Mouse (Mus musculus) ovary, postnatal 10 days (tissue): Measurements from ENCODE around the gene Ttc26.

Source experiments
- DNase-seq: peaks from one replicate; pipeline ENCODE4 v3.0.0; 2022; ENCODE audit warnings: low spot score

The Ttc26 gene

GRCm38 (mm10) chr6:38381129-38381771, at the start of gene Ttc26:
Gene Ttc26 (plus strand): TSS chr6:38381469.
- peak; percentile 80 for DNase-seq

GRCm38 (mm10) chr6:38335264-38335663, 46.0 kb upstream of the Ttc26 start:
- DNase-seq: no peak

- no peak for DNase-seq
These were observed 44.0 kb upstream of the Ttc26 start for GRCm38 (mm10) chr6:38337166-38337705.

GRCm38 (mm10) chr6:38337951-38338350, 43.3 kb upstream of the Ttc26 start:
- DNase-seq: no peak

- no peak for DNase-seq
These were observed 42.2 kb upstream of the Ttc26 start for GRCm38 (mm10) chr6:38339078-38339477.

- DNase-seq: no peak
These were observed 39.3 kb upstream of the Ttc26 start for GRCm38 (mm10) chr6:38341751-38342665.

- no peak for DNase-seq
These were observed 38.6 kb upstream of the Ttc26 start for GRCm38 (mm10) chr6:38342666-38342992.

GRCm38 (mm10) chr6:38343581-38343980, 37.7 kb upstream of the Ttc26 start:
- no peak for DNase-seq

GRCm38 (mm10) chr6:38344006-38344670, 37.1 kb upstream of the Ttc26 start:
- no peak for DNase-seq

- no peak for DNase-seq
These were observed 35.5 kb upstream of the Ttc26 start for GRCm38 (mm10) chr6:38345796-38346195.

GRCm38 (mm10) chr6:38347875-38348274, 33.4 kb upstream of the Ttc26 start:
- no peak for DNase-seq

- no peak for DNase-seq
These were observed 32.3 kb upstream of the Ttc26 start for GRCm38 (mm10) chr6:38348811-38349453.

- no peak for DNase-seq
These were observed 31.5 kb upstream of the Ttc26 start for GRCm38 (mm10) chr6:38349806-38350205.

- DNase-seq: no peak
These were observed 29.3 kb upstream of the Ttc26 start for GRCm38 (mm10) chr6:38351930-38352329.

- no peak for DNase-seq
These were observed 28.8 kb upstream of the Ttc26 start for GRCm38 (mm10) chr6:38352451-38352850.

- no peak for DNase-seq
These were observed 28.1 kb upstream of the Ttc26 start for GRCm38 (mm10) chr6:38353181-38353580.

- DNase-seq: peak; percentile 70
These were observed 27.2 kb upstream of the Ttc26 start, which contains the start of gene Zc3hav1 for GRCm38 (mm10) chr6:38353811-38354722. Gene Zc3hav1 (minus strand): TSS chr6:38354603.

- no peak for DNase-seq
These were observed 26.4 kb upstream of the Ttc26 start for GRCm38 (mm10) chr6:38354723-38355353.

- DNase-seq: no peak
These were observed 25.9 kb upstream of the Ttc26 start for GRCm38 (mm10) chr6:38355354-38355823.

GRCm38 (mm10) chr6:38355862-38356261, 25.4 kb upstream of the Ttc26 start:
- DNase-seq: no peak
